Mouse (Mus musculus): Measurements from ENCODE around the gene Fahd1. TPM values are rescaled to one million over a fixed set of nuclear protein-coding genes. Genes with fewer than 3 reads are reported as not detected.

Gene Fahd1
- polyA plus RNA-seq, 1 experiment, result 21.8 TPM

GRCm38 (mm10) chr17:24821351-24822280 is 28.5 kb downstream of the Fahd1 start:
- no peak overlapping the region for H3K27ac ChIP-seq (ENCODE audit: insufficient read depth, low read length)
- H3K4me3 ChIP-seq (ENCODE audit: insufficient read depth, low read length), result no peak overlapping the region
- no peaks in the 10 kb centered on the region for H3K4me1 ChIP-seq (ENCODE audit: control insufficient read depth, insufficient read depth, low read length)
- TF ChIP-seq CTCF (IDR thresholded peaks at IDR 0.05; ENCODE audit: extremely low read depth, insufficient read depth, low read length), result no peak
- TF ChIP-seq POLR2A (IDR thresholded peaks at IDR 0.05; ENCODE audit: extremely low read depth, insufficient read depth, low read length), result no peak

- H3K4me3 ChIP-seq (ENCODE audit: insufficient read depth, low read length), result no peak overlapping the region
- H3K4me1 ChIP-seq (ENCODE audit: control insufficient read depth, insufficient read depth, low read length), result no peaks in the 10 kb centered on the region
- TF ChIP-seq POLR2A (IDR thresholded peaks at IDR 0.05; ENCODE audit: extremely low read depth, insufficient read depth, low read length) (no peak), CTCF (IDR thresholded peaks at IDR 0.05; ENCODE audit: extremely low read depth, insufficient read depth, low read length) (no peak)
- H3K27ac ChIP-seq (ENCODE audit: insufficient read depth, low read length), result no peak overlapping the region
Observed at GRCm38 (mm10) chr17:24819469-24819868, 30.7 kb downstream of the Fahd1 start.

- Histone ChIP-seq H3K4me3 (ENCODE audit: insufficient read depth, low read length) (no peak overlapping the region), H3K4me1 (ENCODE audit: control insufficient read depth, insufficient read depth, low read length) (no peaks in the 10 kb centered on the region), H3K27ac (ENCODE audit: insufficient read depth, low read length) (no peak overlapping the region)
- TF ChIP-seq POLR2A (IDR thresholded peaks at IDR 0.05; ENCODE audit: extremely low read depth, insufficient read depth, low read length) (no peak), CTCF (IDR thresholded peaks at IDR 0.05; ENCODE audit: extremely low read depth, insufficient read depth, low read length) (no peak)
Observed at GRCm38 (mm10) chr17:24818172-24818571, 32.0 kb downstream of the Fahd1 start.

- no peak for TF ChIP-seq CTCF (IDR thresholded peaks at IDR 0.05; ENCODE audit: extremely low read depth, insufficient read depth, low read length)
- no peak for TF ChIP-seq POLR2A (IDR thresholded peaks at IDR 0.05; ENCODE audit: extremely low read depth, insufficient read depth, low read length)
- no peak overlapping the region for H3K4me3 ChIP-seq (ENCODE audit: insufficient read depth, low read length)
- H3K27ac ChIP-seq (ENCODE audit: insufficient read depth, low read length), result no peak overlapping the region
- no peaks in the 10 kb centered on the region for H3K4me1 ChIP-seq (ENCODE audit: control insufficient read depth, insufficient read depth, low read length)
Observed at GRCm38 (mm10) chr17:24817503-24817902, 32.7 kb downstream of the Fahd1 start.

- H3K4me1 ChIP-seq (ENCODE audit: control insufficient read depth, insufficient read depth, low read length), result no peaks in the 10 kb centered on the region
- H3K27ac ChIP-seq (ENCODE audit: insufficient read depth, low read length), result no peak overlapping the region
- no peak for TF ChIP-seq CTCF (IDR thresholded peaks at IDR 0.05; ENCODE audit: extremely low read depth, insufficient read depth, low read length)
- TF ChIP-seq POLR2A (IDR thresholded peaks at IDR 0.05; ENCODE audit: extremely low read depth, insufficient read depth, low read length), result no peak
- H3K4me3 ChIP-seq (ENCODE audit: insufficient read depth, low read length), result no peak overlapping the region
Observed at GRCm38 (mm10) chr17:24815256-24815655, 34.9 kb downstream of the Fahd1 start.

- no peaks in the 10 kb centered on the region for H3K4me1 ChIP-seq (ENCODE audit: control insufficient read depth, insufficient read depth, low read length)
- no peak overlapping the region for H3K27ac ChIP-seq (ENCODE audit: insufficient read depth, low read length)
- TF ChIP-seq POLR2A (IDR thresholded peaks at IDR 0.05; ENCODE audit: extremely low read depth, insufficient read depth, low read length) (no peak), CTCF (IDR thresholded peaks at IDR 0.05; ENCODE audit: extremely low read depth, insufficient read depth, low read length) (no peak)
- H3K4me3 ChIP-seq (ENCODE audit: insufficient read depth, low read length), result no peak overlapping the region
Observed at GRCm38 (mm10) chr17:24812215-24812614, 37.9 kb downstream of the Fahd1 start.

- Histone ChIP-seq H3K4me3 (ENCODE audit: insufficient read depth, low read length) (no peak overlapping the region), H3K4me1 (ENCODE audit: control insufficient read depth, insufficient read depth, low read length) (no peaks in the 10 kb centered on the region), H3K27ac (ENCODE audit: insufficient read depth, low read length) (no peak overlapping the region)
- no peak for TF ChIP-seq CTCF (IDR thresholded peaks at IDR 0.05; ENCODE audit: extremely low read depth, insufficient read depth, low read length)
- TF ChIP-seq POLR2A (IDR thresholded peaks at IDR 0.05; ENCODE audit: extremely low read depth, insufficient read depth, low read length), result no peak
Observed at GRCm38 (mm10) chr17:24811211-24811610, 39.0 kb downstream of the Fahd1 start.

GRCm38 (mm10) chr17:24803952-24804951 is 45.9 kb downstream of the Fahd1 start, which contains the start of gene Meiob:
Gene Meiob, plus strand, starts transcription at chr17:24804289.
- H3K4me1 ChIP-seq (ENCODE audit: control insufficient read depth, insufficient read depth, low read length), result no peaks in the 10 kb centered on the region
- H3K27ac ChIP-seq (ENCODE audit: insufficient read depth, low read length), result no peak within 1 kb of the TSS
- H3K4me3 ChIP-seq (ENCODE audit: insufficient read depth, low read length), result peak within 1 kb of the TSS; percentile 33
- TF ChIP-seq CTCF (IDR thresholded peaks at IDR 0.05; ENCODE audit: extremely low read depth, insufficient read depth, low read length) (no peak), POLR2A (IDR thresholded peaks at IDR 0.05; ENCODE audit: extremely low read depth, insufficient read depth, low read length) (no peak)

GRCm38 (mm10) chr17:24800524-24800923 is 49.6 kb downstream of the Fahd1 start:
- Histone ChIP-seq H3K4me1 (ENCODE audit: control insufficient read depth, insufficient read depth, low read length) (no peaks in the 10 kb centered on the region), H3K4me3 (ENCODE audit: insufficient read depth, low read length) (no peak overlapping the region), H3K27ac (ENCODE audit: insufficient read depth, low read length) (no peak overlapping the region)
- TF ChIP-seq CTCF (IDR thresholded peaks at IDR 0.05; ENCODE audit: extremely low read depth, insufficient read depth, low read length), result no peak
- TF ChIP-seq POLR2A (IDR thresholded peaks at IDR 0.05; ENCODE audit: extremely low read depth, insufficient read depth, low read length), result no peak

Data from cortical plate, adult 2 months (tissue).